Mouse (Mus musculus): ENCODE measurements around the gene Flvcr1.

Gene Flvcr1

DNA sequence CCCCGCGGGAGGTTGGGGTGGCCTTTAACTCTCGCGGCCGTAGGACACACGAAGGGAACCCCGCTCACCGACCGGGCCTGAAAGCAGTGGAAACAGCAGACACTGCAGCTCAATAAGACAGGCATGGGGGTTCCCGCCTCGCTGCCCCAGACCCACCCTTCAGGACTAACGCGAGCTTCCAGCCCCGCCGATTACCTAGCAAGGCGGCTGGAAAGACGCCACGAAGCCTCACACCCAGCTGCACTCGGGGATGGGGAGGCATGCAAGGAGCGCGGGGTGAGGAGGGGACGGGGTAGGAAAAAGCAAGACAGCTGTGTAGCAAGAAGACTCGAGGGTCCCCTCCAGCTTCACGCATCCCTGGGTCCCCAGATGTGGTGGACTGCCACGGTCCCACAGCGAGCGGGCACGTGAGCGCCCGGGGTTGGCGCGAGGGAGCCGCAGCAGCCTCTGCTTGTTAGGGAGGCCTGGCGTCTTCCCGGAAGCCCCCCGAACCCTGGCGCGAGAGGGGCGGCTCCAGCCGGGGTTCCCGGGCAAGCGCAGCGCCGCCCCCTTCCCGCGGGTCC lies 47.4 kb downstream of the Flvcr1 start:
- no peak for DNase-seq

DNA sequence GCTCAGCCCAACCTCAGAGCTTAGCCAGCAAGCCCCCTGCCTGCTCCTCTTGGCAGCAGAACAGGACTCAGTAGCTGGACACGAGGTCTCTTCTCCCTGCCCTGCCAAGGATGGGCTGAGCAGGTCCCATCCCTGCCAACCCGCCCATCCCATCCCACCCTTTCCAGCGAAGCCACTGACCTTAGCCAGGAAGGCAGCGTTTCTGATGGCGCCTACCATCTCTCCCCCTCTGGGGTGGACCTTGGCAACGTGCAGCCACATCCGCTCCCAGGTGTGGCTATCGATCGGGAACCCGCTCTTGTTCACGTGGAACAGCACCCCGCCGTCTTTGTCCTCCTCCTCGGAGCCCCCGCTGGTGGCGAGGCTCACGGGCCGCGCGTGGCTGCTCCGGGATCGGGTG lies 48.0 kb downstream of the Flvcr1 start:
- DNase-seq, result no peak

DNA sequence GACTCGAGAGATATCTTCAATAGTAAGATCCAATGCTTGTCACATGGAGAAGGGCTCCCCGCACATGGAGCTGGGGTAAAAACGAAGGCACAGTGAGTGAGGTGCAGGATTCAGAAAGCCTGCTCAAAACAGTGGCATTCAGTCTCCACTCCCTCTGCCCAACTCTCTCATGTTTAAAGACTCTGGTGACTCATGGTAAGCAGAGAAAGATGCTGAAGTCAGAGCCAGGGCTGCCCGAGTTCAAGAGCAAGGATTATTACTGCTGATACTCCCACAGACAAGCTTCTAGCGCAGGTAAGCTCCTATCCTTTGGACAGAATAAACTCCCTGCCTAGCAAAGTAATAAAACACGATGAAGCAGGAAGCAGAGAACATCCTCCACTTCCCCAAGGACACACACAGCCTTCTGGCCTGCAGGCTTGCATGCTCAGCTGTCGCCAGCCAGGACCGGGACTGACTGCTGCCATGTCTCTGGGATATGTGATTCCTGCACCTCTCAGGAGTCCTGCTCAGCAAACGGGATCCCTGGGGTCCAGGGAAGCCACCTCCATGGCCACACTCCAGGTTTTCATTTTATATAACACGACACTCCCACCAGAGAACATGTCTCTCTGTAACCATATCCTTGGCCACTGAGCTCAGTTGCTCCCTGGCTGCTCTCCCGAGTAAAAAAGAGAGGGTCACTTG lies 48.9 kb downstream of the Flvcr1 start:
- DNase-seq, result no peak

DNA sequence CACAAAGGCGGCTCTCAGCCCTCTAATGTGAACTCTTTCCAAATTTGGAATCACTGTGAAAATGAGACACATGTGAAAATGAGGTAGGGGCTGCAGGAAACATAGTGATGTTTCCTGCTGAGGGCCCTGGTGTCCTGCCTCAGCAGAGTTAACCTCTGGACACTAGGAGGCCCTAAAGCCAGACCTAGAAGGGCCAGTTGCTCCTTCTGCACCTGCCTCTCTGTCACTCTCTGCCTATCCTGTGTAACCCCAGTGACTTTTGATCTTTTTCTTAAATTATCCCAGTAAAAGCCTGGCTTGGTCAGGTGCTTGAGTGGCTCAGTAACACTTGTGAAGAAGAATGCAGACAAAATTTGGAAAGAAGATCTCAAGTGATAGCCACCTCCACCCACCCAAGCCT lies 51.1 kb downstream of the Flvcr1 start:
- DNase-seq, result no peak

DNA sequence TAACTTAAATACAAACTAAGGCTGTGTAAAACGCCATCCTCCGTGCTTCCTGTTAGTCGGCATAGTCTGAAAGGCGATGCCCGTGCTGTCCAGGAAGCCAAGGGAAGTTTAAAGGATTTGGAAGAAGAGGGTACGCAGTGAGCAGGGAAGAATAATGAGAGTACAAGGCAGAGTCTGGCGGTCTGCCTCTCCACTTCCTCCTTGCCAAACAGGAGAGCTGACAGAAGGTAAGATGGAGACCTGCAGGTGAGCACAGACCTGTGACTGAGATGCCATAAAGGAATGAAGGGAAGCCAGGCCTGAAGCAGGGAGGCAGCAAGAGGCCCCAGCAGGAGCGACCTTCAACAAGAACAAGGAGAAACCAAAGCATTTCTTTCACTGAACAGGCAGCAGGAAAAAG lies 51.8 kb downstream of the Flvcr1 start:
- no peak for DNase-seq

DNA sequence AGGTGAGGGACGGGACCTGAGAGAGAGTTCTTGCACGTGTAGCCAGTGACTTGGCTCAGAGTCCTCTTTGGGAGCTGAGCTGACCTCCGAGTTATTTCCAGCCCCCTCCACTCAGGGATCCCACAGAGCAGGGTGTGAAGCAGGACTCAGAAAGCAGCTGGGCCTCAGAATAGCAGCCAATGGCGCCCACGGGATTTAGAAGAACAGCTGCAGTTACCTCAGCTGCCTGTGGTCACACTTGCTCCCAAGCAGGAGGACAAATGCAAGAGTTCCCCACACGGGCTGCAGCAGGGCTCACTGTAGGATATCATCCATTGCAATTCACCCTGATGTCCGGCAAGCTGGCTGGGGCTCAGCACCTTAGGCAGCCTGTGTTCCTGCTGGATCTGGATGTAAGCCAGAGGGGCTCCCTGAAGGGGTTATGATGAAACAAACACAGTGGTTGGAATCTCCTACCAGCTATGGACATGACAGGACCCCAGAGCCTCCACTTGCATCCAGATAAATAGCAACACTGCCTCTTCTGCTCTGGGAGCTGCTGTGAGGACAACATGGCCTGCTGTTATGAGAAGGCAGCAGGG lies 53.3 kb downstream of the Flvcr1 start:
- DNase-seq, result no peak

DNA sequence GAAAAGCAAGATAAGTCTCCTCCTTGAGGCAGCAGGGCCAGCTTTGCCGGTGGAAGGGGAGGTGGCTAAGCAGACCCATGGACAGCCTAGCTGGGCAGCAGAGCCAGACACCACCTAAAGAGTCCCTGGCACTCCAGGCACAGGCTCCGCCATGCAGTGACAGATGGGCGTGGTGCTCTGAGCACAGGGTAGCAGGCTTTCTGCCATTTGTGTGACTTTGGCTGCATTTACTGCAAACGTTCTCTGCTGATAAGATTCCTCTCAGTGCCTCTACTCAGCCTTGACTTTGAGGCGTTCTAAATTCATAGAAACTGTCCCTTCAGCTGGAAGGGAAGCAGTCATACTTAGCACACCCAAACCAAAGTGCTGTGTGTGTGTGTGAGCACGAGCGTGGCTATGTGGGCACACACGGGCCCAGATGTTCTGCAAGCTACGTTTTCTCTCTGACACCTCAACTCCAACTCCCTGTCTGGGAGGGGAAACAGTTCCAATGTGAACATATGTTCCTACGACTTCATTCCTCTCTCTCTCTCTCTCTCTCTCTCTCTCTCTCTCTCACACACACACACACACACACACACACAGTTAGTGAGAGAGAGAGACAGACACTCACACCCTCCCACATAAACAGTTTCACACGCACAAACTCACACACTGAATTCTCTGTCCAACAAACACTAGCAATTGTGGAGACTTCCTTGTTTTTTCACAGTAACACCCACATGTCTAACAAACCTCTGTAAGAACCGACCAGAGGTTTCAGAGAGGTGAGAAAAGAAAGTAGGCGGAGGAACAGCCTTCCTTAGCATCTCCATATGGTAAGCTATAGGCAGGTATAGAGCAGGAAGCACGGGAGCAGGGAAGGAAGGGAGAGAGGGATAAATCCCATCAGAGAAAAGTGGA lies 54.0 kb downstream of the Flvcr1 start:
- DNase-seq, result no peak

DNA sequence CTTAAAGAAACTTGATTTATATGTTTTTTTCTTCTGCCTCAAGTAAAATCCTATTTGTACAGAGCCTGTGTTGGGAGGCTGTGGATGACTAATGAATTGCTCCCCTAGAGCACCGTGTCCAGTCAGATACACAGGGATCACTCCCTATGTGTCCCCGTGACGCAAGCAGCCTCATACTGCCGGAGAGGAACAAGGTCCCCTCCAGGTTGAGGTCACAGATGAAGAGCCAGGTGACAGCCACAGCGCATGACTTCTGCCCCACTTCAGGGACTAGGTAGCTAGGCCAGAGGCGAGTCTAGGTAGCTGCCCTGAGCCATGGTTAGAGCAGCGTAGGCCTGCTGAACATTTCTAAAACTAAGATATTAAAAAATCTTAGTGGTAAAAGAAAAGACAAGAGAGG lies 57.9 kb downstream of the Flvcr1 start:
- no peak for DNase-seq

DNA sequence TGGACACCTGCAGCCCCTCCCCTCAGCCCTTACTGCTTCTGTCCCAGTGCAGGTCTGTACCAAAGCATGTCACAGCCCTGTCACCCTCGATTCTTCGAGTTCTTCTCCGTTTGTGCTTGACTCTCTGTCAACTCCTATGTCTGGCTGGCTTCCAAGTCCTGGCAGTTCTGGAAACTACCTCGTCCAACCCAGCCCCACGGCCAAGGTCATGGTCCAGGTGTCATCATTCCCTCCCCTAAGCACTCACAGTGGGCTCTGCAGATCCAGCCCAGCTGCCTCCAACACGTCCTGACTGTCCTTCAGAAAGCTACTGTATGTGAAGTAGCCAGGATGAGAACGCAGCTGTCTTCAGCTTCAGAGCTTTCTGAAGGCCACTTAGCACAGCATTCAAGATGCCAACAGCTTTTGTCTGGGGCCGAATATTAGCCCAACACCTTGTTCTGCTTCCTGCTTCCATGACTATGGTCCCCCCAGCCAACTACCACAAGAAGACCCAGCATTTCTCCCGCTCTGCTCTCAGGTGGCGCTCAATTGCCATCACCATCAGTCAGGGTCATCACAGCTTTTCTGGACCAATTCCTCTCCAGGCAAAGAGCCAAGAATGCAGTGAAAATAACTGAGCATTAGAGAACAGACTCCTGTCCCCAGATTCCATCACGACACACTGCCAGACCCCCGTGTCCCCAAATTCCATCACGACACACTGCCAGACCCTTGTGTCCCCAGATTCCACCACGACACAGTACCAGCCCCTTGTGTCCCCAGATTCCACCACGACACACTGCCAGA lies 60.8 kb downstream of the Flvcr1 start:
- DNase-seq, result no peak

DNA sequence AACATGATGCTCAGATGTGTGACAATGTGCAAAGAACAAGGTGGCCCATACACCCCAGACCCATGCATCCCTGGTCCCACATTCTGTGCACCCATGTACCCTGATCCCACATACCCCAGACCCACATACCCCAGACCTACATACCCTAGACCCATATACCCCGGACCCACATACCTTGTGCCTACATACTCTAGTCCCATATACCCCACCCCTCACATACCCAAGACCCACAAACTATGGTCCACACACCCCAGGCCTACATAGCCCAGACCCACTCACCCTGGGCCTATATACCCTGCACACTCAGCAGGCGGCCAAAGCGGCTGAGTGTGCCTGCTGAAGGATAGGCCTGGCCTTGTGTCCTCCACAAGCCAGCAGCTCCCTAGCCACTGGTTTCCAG lies 63.2 kb downstream of the Flvcr1 start:
- no peak for DNase-seq

DNA sequence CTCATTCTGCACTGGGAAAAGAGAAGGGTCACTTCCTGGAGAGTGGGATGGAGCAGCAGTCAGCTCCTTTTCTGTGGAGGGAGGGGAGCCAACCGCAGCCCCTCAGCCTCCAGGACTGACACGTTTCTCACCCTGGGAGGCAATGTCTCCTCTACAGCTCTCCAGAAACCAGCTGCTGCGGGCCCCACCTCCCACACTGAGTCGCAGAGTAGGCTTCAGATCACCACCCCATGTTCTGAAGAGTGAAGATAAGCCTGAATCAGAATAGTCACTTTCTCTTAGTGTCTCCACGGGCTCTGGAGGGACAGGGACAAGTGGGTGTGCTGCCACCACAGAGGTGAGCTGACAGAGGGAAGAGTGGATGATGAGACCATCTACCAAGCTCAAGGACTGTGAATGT lies 67.1 kb downstream of the Flvcr1 start:
- no peak for DNase-seq

Measured in liver (tissue).